Mouse (Mus musculus): ENCODE results near the gene Il31ra.

DNA sequence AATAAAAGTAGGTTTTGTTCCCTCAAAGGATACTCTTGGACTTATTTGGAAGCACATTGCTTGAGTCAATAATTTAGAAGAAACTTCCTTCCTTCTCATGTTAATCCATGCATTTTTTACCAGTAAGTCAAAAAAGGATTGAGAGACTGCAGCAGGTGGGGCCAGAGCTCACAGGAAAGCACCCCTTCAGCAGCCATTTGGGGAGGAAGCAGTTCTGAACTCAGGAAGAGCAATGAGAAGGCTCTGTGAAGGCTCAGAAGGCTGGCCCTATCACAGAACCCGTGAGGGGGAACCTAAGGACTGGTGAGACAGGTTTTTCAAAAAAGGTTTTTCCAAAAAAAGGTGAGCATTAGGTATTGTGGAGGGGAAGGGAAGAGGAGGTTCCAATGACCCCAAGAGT lies 79.6 kb downstream of the Il31ra start:
- TF ChIP-seq POLR2A (IDR thresholded peaks at IDR 0.05; ENCODE audit: borderline replicate concordance, control insufficient read depth, low read depth, low read length) (no peak), CTCF (IDR thresholded peaks at IDR 0.05; ENCODE audit: control insufficient read depth, insufficient read depth, low read length) (no peak)
